Mouse (Mus musculus) lung, adult 2 months (tissue): ENCODE data around the gene Plagl1.

ENCODE experiments used
- CTCF ChIP-seq: fragments of 200-500 bp; IDR thresholded peaks from 2 replicates; pipeline ENCODE4 v1.5.1; 2011; ENCODE audit warnings: mild to moderate bottlenecking, low read length, control low read depth; ENCODE audit not compliant: insufficient read depth
- POLR2A ChIP-seq: fragments of 200-500 bp; IDR thresholded peaks from 2 replicates; pipeline ENCODE4 v1.6.1; 2011; ENCODE audit warnings: low read depth, mild to moderate bottlenecking, control low read depth, low read length, borderline replicate concordance; ENCODE audit errors: extremely low read depth

- TF ChIP-seq CTCF (no peak), POLR2A (no peak)
Observed at GRCm38 (mm10) chr10:13180211-13180610, 119.9 kb downstream of the Plagl1 start.
